Mouse (Mus musculus): ENCODE measurements around the gene Gm21861.
"Not testable (repeated sequence)": the region's sequence is repeated elsewhere in the genome, so short reads cannot be mapped to it uniquely, and the experiment has no call there.

Gm21861 gene

DNA sequence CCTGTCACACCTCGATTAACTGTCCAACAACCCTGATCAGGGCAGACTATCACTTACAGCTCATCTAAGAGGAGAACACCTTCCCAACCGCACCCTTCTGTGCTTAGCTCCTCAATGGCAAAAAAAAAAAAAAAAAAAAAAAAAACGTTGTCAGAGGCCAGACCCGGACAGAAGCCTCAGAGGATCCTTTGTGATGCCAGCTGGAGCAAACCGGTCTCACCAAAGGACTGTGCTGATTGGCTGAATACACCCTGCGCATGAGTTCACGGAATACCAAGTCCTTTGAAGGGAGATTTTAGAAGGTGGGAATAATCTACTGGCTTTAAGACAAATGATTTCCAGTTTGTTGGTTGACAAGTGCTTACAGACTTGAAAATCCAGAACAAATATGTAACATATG is at the start of gene Gm21861:
Gene Gm21861 (minus strand): TSS at position 101 of the 400 bp plus-strand sequence.
- not testable (repeated sequence) for DNase-seq
